Mouse (Mus musculus) brain, embryonic 14.5 days (tissue): ENCODE measurements around the gene Arfrp1.

Experiments
- CTCF ChIP-seq: fragments of 200-500 bp; IDR thresholded peaks from 2 replicates; pipeline ENCODE4 v1.5.1; 2012; ENCODE audit warnings: inconsistent platforms, mild to moderate bottlenecking, moderate library complexity, borderline replicate concordance; ENCODE audit not compliant: insufficient read depth, insufficient read length; ENCODE audit errors: extremely low read depth
- POLR2A ChIP-seq: fragments of 200-500 bp; IDR thresholded peaks from 2 replicates; pipeline ENCODE4 v1.6.1; 2012; ENCODE audit warnings: mild to moderate bottlenecking, inconsistent platforms, borderline replicate concordance; ENCODE audit not compliant: poor library complexity, insufficient read depth, insufficient read length, severe bottlenecking; ENCODE audit errors: extremely low read depth

- TF ChIP-seq CTCF (no peak), POLR2A (no peak)
Observed at GRCm38 (mm10) chr2:181364487-181364859, 731 bp downstream of the Arfrp1 start.
